Mouse (Mus musculus): ENCODE data around the gene Lefty2. TPM values are rescaled to one million over a fixed set of nuclear protein-coding genes. Genes with fewer than 3 reads are reported as not detected.
A peak's percentile ranks its signal among the peaks of the same experiment; 100 is the strongest.
"Not testable (repeated sequence)": the region's sequence is repeated elsewhere in the genome, so short reads cannot be mapped to it uniquely, and the experiment has no call there.

Lefty2 gene
- polyA plus RNA-seq, 1 experiment from 2014 or later = 0.67 TPM

DNA sequence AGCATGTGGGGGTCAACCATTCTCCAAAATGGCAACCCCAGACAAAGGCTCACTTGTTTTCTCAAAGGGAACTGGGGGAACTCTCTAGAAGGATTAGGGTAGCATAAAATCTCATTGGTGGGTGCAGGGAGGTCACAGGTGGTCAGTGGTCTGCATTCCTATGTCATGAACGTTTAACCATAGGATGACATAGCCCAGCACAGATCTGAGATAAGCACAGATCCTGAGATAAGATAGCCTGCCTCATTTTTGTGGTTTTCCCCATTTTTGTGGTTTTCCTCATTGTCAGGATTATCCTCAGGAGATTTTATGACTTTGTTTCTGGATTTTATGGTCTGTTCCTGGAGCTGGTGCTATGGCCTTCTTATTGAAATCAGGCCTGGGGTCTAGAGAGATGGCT lies 24.1 kb downstream of the Lefty2 start:
- no peak overlapping the region for H3K9ac ChIP-seq
- peaks cover 18% of the 10 kb centered on the region for H3K4me1 ChIP-seq
- no peak for ATAC-seq (ENCODE audit: insufficient number of reproducible peaks, insufficient read depth, low FRiP score, low TSS enrichment)
- H3K4me2 ChIP-seq (replicated peaks) = no peak overlapping the region
- H3K27ac ChIP-seq = no peak overlapping the region
- no peaks in the 10 kb centered on the region for H3K27me3 ChIP-seq
- H3K4me3 ChIP-seq = no peak overlapping the region
- H3K36me3 ChIP-seq = no peaks in the 10 kb centered on the region
- 52% methylated on average over 1 of the region's 1 CpGs for WGBS
- no peaks in the 10 kb centered on the region for H3K9me3 ChIP-seq

DNA sequence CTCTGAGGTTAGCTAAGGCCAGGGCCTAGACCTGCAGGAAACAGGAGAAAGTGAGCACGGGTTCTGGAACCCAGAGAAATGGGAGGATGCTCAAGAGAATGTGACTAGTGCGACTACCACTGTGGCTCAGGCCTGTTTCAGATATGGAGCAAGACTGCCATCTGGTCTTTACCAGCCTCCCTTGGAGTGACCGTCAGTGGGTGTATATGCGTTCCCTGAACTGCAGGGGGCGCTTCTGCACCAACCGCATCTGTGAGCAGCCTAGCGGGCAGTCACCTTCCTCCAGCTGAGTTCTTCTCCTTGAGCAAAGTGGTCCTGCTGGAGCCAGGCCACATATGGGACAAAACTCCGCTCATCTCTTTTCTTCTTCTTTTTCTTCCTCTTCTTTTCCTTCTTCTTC lies 26.8 kb downstream of the Lefty2 start:
- H3K4me2 ChIP-seq (replicated peaks) = no peak overlapping the region
- H3K27me3 ChIP-seq = no peaks in the 10 kb centered on the region; the same call in 1 of the 2 replicates
- no peaks in the 10 kb centered on the region for H3K4me1 ChIP-seq
- no peak for ATAC-seq (ENCODE audit: insufficient number of reproducible peaks, insufficient read depth, low FRiP score, low TSS enrichment)
- no peaks in the 10 kb centered on the region for H3K36me3 ChIP-seq
- no peak overlapping the region for H3K27ac ChIP-seq
- WGBS = 35% methylated on average over 8 of the region's 8 CpGs
- H3K9ac ChIP-seq = no peak overlapping the region
- H3K4me3 ChIP-seq = no peak overlapping the region
- H3K9me3 ChIP-seq = no peaks in the 10 kb centered on the region

DNA sequence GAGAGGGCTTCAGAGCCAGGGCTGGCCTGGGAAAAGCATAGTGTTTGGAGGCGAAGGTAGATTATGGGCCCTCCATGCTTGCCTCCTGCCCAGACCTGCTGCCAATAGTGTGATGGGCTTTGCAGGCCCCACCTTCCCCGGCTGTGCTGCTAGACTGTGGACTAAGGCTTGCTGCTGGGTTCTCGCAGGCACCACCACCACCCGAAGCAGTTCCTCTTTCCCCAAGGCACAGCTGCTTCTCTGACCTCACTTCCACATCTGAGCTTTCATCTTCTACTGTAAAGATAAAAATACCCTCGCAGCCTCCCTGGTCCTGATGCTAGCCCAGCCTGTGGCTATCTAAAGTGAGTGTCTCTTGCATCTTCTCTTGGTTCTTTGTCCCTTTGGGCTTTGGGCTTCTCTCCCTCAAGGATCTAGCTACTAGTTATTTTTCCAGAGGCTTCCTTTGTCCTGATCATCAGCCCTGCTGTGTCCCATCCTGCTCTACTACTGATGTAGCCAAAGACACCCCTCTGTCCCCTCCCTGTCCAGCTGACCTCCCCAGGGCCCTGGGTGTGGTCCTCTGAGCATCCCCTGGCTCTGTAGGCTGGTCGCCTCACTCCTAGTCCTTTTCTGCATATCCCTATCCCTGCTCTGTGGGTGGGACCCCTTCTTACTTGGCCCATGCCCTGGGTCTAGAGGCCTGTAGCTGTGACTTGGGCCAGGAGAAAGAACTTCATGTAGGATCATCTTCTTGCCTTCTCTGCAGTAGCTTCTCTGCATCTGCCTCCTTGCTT lies 29.6 kb downstream of the Lefty2 start:
- H3K9ac ChIP-seq = no peak overlapping the region
- no peak for ATAC-seq (ENCODE audit: insufficient number of reproducible peaks, insufficient read depth, low FRiP score, low TSS enrichment)
- H3K36me3 ChIP-seq = no peaks in the 10 kb centered on the region
- no peaks in the 10 kb centered on the region; the same call in 1 of the 2 replicates for H3K27me3 ChIP-seq
- H3K4me2 ChIP-seq (replicated peaks) = no peak overlapping the region
- H3K9me3 ChIP-seq = no peaks in the 10 kb centered on the region
- no peak overlapping the region for H3K4me3 ChIP-seq
- no peaks in the 10 kb centered on the region for H3K4me1 ChIP-seq
- 81% methylated on average over 6 of the region's 6 CpGs for WGBS
- no peak overlapping the region for H3K27ac ChIP-seq

GRCm38 (mm10) chr1:180924737-180925136 lies 31.8 kb downstream of the Lefty2 start:
- Histone ChIP-seq H3K36me3 (no peaks in the 10 kb centered on the region), H3K4me1 (no peaks in the 10 kb centered on the region), H3K4me2 (replicated peaks) (no peak overlapping the region), H3K27me3 (no peaks in the 10 kb centered on the region; the same call in 1 of the 2 replicates), H3K4me3 (no peak overlapping the region), H3K27ac (no peak overlapping the region), H3K9me3 (no peaks in the 10 kb centered on the region), H3K9ac (no peak overlapping the region)
- no peak for ATAC-seq (ENCODE audit: insufficient number of reproducible peaks, insufficient read depth, low FRiP score, low TSS enrichment)
- WGBS = 41% methylated on average over 2 of the region's 2 CpGs

- no peak overlapping the region for H3K4me3 ChIP-seq
- no peak overlapping the region for H3K27ac ChIP-seq
- WGBS = 62% methylated on average over 4 of the region's 4 CpGs
- no peak overlapping the region for H3K9ac ChIP-seq
- ATAC-seq (ENCODE audit: insufficient number of reproducible peaks, insufficient read depth, low FRiP score, low TSS enrichment) = no peak
- H3K36me3 ChIP-seq = no peaks in the 10 kb centered on the region
- H3K4me2 ChIP-seq (replicated peaks) = no peak overlapping the region
- no peaks in the 10 kb centered on the region for H3K4me1 ChIP-seq
- H3K27me3 ChIP-seq = no peaks in the 10 kb centered on the region; the same call in 1 of the 2 replicates
- no peaks in the 10 kb centered on the region for H3K9me3 ChIP-seq
Observed at GRCm38 (mm10) chr1:180926286-180926685, 33.4 kb downstream of the Lefty2 start.

DNA sequence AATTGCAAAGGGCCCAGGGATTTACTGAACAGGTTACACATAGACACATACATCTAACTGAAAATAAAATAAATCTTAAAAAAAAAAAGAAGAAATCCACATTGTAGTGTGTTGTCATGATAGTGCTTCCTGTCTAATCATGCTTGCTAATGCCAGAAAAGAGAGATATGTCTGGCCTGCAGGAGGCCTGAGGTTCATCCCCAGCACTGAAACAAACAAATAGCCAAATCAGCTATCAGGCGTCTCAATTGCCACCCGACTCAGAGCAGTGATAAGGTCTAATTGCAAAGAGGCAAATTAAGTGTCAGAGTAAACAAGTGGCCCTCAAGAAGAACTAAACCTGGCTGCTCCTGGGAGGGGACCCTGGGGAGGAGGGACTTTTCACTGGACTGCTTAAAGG lies 36.7 kb downstream of the Lefty2 start:
- Histone ChIP-seq H3K9me3 (no peaks in the 10 kb centered on the region), H3K4me3 (no peak overlapping the region), H3K27me3 (peaks cover 17% of the 10 kb centered on the region), H3K27ac (no peak overlapping the region), H3K4me1 (no peaks in the 10 kb centered on the region), H3K9ac (no peak overlapping the region), H3K4me2 (replicated peaks) (no peak overlapping the region), H3K36me3 (no peaks in the 10 kb centered on the region)
- ATAC-seq (ENCODE audit: insufficient number of reproducible peaks, insufficient read depth, low FRiP score, low TSS enrichment) = no peak
- WGBS = 52% methylated on average over 2 of the region's 2 CpGs

- no peaks in the 10 kb centered on the region for H3K9me3 ChIP-seq
- H3K36me3 ChIP-seq = no peaks in the 10 kb centered on the region
- WGBS = 78% methylated on average over 3 of the region's 3 CpGs
- H3K4me3 ChIP-seq = no peak overlapping the region
- H3K9ac ChIP-seq = no peak overlapping the region
- H3K27me3 ChIP-seq = peaks cover 32% of the 10 kb centered on the region
- no peak for ATAC-seq (ENCODE audit: insufficient number of reproducible peaks, insufficient read depth, low FRiP score, low TSS enrichment)
- no peak overlapping the region for H3K27ac ChIP-seq
- no peak overlapping the region for H3K4me2 ChIP-seq (replicated peaks)
- no peaks in the 10 kb centered on the region for H3K4me1 ChIP-seq
Observed at GRCm38 (mm10) chr1:180931106-180931505, 38.2 kb downstream of the Lefty2 start.

GRCm38 (mm10) chr1:180933659-180934058 lies 40.8 kb downstream of the Lefty2 start:
- Histone ChIP-seq H3K9me3 (no peaks in the 10 kb centered on the region), H3K4me2 (replicated peaks) (no peak overlapping the region), H3K4me1 (no peaks in the 10 kb centered on the region), H3K36me3 (no peaks in the 10 kb centered on the region), H3K9ac (no peak overlapping the region), H3K4me3 (no peak overlapping the region), H3K27ac (no peak overlapping the region), H3K27me3 (peaks cover 53% of the 10 kb centered on the region)
- WGBS = 18% methylated on average over 6 of the region's 6 CpGs
- no peak for ATAC-seq (ENCODE audit: insufficient number of reproducible peaks, insufficient read depth, low FRiP score, low TSS enrichment)

GRCm38 (mm10) chr1:180934467-180935419 lies 41.8 kb downstream of the Lefty2 start, which contains the start of gene Lefty1:
Gene Lefty1, plus strand, starts transcription at chr1:180935022.
- H3K36me3 ChIP-seq = no peaks in the 10 kb centered on the region
- no peak within 1 kb of the TSS for H3K9ac ChIP-seq
- no peak for ATAC-seq (ENCODE audit: insufficient number of reproducible peaks, insufficient read depth, low FRiP score, low TSS enrichment)
- no peak within 1 kb of the TSS for H3K4me2 ChIP-seq (replicated peaks)
- H3K4me1 ChIP-seq = no peaks in the 10 kb centered on the region
- no peaks in the 10 kb centered on the region for H3K9me3 ChIP-seq
- 14% methylated on average over 21 of the region's 21 CpGs for WGBS
- no peak within 1 kb of the TSS for H3K4me3 ChIP-seq
- peaks cover 53% of the 10 kb centered on the region for H3K27me3 ChIP-seq
- no peak within 1 kb of the TSS for H3K27ac ChIP-seq

- not testable (repeated sequence) for H3K27ac ChIP-seq, H3K9me3 ChIP-seq, H3K9ac ChIP-seq, H3K36me3 ChIP-seq, H3K4me1 ChIP-seq
- H3K4me3 ChIP-seq = peak overlapping the region; percentile 30
- peak overlapping the region; percentile 47 for H3K4me2 ChIP-seq (replicated peaks)
- peaks cover 67% of the 10 kb centered on the region for H3K27me3 ChIP-seq
- 1% methylated on average over 39 of the region's 41 CpGs for WGBS
- ATAC-seq (ENCODE audit: insufficient number of reproducible peaks, insufficient read depth, low FRiP score, low TSS enrichment) = peak; percentile 63; the same call in 1 of the 2 replicates
Observed at GRCm38 (mm10) chr1:180936610-180937398, 43.9 kb downstream of the Lefty2 start.

GRCm38 (mm10) chr1:180937631-180938030 lies 44.7 kb downstream of the Lefty2 start:
- not testable (repeated sequence) for H3K9me3 ChIP-seq; H3K36me3 ChIP-seq; ATAC-seq (ENCODE audit: insufficient number of reproducible peaks, insufficient read depth, low FRiP score, low TSS enrichment); H3K4me3 ChIP-seq; H3K4me2 ChIP-seq (replicated peaks); H3K4me1 ChIP-seq; H3K27ac ChIP-seq; H3K9ac ChIP-seq
- peaks cover 69% of the 10 kb centered on the region for H3K27me3 ChIP-seq
- WGBS = 20% methylated on average over 13 of the region's 13 CpGs

Data from embryonic facial prominence, embryonic 12.5 days (tissue).